Mouse (Mus musculus) ES-E14 (cell line): ENCODE measurements around the gene Ina.

Experiments
- CHD2 ChIP-seq: IDR thresholded peaks from 2 replicates; pipeline ENCODE4 v1.6.1; 2014; ENCODE audit warnings: mild to moderate bottlenecking, low read depth, low read length, inconsistent platforms
- HCFC1 ChIP-seq: IDR thresholded peaks from 2 replicates; pipeline ENCODE4 v1.6.1; 2012; ENCODE audit warnings: low read length, inconsistent platforms, borderline replicate concordance; ENCODE audit not compliant: insufficient read depth
- MAFK ChIP-seq: IDR thresholded peaks from 2 replicates; pipeline ENCODE4 v1.6.1; 2014; ENCODE audit warnings: mild to moderate bottlenecking, low read depth, low read length, inconsistent platforms; ENCODE audit not compliant: insufficient read depth
- ZNF384 ChIP-seq: IDR thresholded peaks from 2 replicates; pipeline ENCODE4 v1.6.1; 2012; ENCODE audit warnings: low read depth, low read length, inconsistent platforms

GRCm38 (mm10) chr19:46966330-46966729 lies 48.2 kb upstream of the Ina start:
- TF ChIP-seq CHD2: no peak
- no peak for TF ChIP-seq ZNF384
- TF ChIP-seq MAFK: no peak
- no peak for TF ChIP-seq HCFC1
